Mouse (Mus musculus) gastrocnemius, postnatal 14 days (tissue): ENCODE data around the gene Bod1. TPM values are rescaled to one million over a fixed set of nuclear protein-coding genes. Genes with fewer than 3 reads are reported as not detected.
A peak's percentile ranks its signal among the peaks of the same experiment; 100 is the strongest.

Experiments used
- DNase-seq: peaks from one replicate; pipeline ENCODE4 v3.0.0; 2021; ENCODE audit warnings: mixed read lengths
- intact Hi-C: fragments of 180-260 bp; cut with DNase I; formaldehyde crosslinking; loops from one replicate; pipeline ENCODE4 v1.15.1; 2025; ENCODE audit warnings: low total_unique reads
- long read RNA-seq, 2 experiments: library from polyadenylated mRNA; stranded (forward); transcript quantifications; one replicate each; pipeline ENCODE4 v2.0.0; 2021
- total RNA-seq, 2 experiments: library from RNA; stranded (reverse); gene quantifications; 2 replicates each; pipeline ENCODE4 v1.2.3; 2021

Bod1 gene
- total RNA-seq, result 100 to 1,000 TPM; 105 to 109 TPM
- long read RNA-seq, experiment 1, transcript Bod1-202 (3 exons, 799 nt), result minor isoform, 5 of 193 reads
- long read RNA-seq, experiment 1, transcript Bod1-201 (4 exons, 1,394 nt), result major isoform, 165 of 193 reads
- long read RNA-seq, experiment 1, partial matches to known transcripts, result 4 of 193 reads
- long read RNA-seq, experiment 1, other reads (novel, unspliced or antisense), result 19 of 193 reads
- long read RNA-seq, experiment 2, transcript Bod1-201 (4 exons, 1,394 nt), result major isoform, 204 of 235 reads
- long read RNA-seq, experiment 2, partial matches to known transcripts, result 22 of 235 reads
- long read RNA-seq, experiment 2, other reads (novel, unspliced or antisense), result 5 of 235 reads

DNA sequence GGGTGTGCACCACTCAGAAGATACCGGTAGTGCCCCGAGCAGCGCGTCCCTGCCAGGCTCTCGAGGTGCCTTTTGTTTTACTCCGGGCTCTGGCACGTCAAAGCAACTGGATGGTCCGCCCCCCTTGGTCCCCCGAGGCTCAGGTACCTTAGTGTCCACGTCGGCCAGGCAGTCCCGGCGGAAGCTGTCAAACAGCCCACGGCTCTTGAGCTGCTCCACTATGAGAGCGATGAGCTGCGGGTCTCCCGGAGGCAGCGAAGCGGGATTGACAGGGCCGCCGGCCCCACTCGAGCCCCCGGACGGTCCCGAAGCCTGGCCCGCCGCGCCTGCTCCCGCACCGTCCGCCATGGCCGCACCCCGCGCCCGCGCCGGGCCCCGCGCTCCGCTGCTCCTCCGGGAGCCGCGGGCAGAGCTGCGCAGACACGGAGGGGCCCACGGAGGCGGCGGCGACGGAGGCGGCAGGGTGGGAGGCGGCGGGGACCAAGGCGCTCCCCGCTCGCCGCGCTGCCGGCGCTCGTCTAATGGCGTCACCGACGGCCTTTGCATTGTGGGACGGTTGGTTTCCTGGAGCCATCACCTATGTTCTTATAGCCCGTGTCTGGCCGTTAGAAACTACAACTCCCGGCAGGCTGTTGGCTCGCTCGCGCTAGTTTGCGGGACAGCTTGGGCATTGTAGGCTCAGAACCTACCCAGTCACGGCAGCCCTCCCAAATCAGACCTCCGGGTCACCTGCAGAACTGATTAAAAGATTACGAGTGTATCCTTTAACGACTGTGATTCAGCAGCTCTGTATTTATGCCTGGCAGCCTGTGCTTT lies at the start of gene Bod1:
Gene Bod1, minus strand, starts transcription at position 532 of the 816 bp plus-strand sequence.
- intact Hi-C loops, result no loop called here
- peak; percentile 93 for DNase-seq

DNA sequence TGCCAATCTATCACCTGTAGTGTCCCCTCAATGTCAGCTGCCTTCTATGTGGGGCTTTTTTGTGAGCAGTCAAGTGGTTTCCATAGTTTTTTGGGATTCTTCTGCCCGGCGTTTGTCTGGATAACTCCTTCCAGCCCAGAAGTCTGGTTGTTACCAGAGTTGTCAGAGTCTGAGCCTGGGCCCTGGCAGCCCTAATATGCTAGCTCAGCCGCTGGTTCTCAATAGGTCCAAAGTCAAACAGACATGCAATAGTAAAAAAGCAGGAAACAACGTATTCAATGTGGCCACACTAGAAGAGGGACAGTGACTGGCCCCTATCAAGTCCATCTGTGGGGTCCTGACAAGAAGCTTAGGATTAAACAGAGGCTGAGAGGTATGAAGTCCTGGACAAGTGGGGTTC lies 47.4 kb upstream of the Bod1 start:
- intact Hi-C loops, result no loop called here

DNA sequence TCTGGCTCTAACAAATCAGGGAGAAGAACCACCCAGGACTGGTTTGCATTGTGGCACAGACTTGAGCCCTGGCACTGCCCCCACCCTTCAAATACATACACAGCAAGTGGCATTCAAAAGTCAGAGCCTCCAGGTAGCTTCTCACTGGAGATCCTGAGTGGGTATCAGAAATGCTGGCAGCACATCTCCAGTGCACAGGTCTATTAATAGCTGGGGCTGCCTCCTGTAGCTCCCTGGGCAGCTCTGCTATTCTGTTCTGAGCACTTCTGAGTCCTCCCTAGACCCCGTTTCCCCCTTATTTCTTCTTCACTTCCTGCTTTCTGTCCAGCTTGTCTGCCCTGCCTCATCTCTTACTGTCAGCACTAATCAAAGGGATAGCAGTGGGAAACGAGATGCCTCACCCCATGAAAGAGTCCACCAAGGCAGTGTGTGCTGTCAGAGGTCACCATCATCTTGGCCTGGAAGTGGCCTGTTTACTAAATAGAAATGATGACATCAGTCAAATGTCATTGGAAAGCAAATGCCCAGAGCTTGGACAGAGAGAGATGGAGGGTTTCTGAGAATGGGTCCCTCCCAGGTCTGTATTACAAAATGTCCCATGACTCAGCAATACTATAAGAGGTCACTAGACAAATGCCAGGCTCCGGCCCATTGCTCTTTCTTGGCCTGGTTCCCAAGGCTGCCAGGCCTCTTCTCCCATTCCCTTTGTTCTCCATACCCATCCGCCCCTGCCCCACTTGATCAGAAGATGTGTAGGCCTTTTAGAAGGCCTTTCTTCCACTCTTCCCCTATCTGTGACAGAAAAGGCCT lies 46.4 kb upstream of the Bod1 start:
- DNase-seq, result no peak

More for the DNA sequence above, 47.4 kb upstream of the Bod1 start:
- no peak for DNase-seq

DNA sequence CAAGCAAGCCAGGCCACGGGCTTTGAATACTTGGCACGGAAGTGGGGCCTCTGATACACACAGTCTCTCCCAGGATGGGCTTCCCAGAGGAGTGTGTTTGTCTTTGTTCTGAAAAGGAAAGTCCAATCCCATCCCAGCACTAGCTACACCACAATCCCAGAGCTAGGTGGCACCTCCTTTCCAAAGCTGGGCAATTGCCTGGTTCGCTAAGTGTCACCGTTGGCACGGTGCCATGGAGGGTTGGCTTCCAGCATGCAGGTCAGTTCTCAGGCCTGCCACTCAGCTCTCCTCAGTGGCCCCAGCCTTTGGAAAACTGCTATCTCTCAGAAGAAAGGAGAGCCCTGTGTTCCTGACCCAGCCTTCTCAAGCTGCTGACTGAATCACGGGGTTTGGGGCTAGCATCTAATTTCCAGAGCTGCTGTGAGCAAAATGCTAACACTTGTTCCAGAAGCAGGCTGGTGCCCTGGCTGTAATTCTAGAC lies 42.0 kb upstream of the Bod1 start:
- peak; percentile 76 for DNase-seq
- intact Hi-C loops, result no loop called here

More for the DNA sequence above, 46.4 kb upstream of the Bod1 start:
- intact Hi-C loops, result no loop called here

DNA sequence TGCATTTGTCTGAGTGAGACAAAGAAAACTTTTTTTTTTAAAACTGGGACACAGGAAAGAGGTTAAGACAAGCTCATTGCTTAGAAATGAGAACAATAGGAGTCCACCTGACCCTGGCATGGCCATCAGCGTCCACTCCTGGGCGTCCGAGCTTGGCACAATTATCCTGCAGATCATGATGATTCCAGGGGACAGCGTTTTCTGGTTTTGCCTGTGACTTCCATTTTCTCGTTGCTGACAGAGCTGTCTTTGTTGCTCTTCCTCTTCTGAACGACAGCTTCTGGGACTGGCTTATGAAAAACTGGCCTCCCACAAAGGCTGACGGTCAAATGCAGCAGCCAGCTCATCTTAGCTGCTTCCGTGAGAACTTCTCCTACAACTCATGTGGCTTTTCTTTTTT lies 41.4 kb upstream of the Bod1 start:
- intact Hi-C loops, result no loop called here
- no peak for DNase-seq

DNA sequence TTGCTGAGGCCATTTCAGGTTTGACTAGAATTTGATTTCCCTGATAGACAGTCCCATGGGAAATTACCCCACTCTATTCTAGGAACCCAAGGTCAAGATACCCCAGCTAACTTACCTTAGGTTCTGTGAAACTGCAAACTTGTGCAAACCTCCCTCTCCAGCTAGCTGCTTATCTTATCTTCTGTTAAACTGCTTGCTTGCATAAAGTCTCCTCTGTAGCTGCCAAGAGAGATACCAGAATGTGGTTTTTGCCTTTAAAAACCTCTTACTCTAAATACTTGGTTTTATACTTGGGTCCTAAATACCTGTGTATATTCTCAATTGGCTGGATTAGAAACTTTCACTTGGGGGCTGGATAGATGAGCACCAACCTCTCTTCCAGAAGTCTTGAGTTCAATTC lies 36.1 kb upstream of the Bod1 start:
- DNase-seq, result no peak
- intact Hi-C loops, result no loop called here

DNA sequence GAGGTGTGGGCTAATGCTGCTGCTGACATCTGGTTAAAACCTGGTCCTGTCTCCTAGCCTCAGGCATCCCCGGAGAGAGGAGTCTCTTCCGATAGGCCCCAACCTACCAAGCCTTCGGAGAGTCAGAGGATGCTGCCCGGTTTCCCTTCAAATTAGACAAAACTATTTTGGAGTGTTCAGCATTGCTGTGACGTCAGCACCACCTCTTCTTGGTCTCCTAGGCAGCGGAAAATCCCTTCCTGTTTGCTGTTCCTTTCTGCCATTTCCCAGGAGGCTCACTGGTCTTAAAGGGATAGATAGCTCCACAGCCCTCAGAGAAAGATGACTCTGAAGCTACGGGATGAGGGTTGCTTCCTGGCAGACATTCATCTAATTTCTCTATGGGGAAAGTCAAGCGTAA lies 31.5 kb upstream of the Bod1 start:
- intact Hi-C loops, result no loop called here
- DNase-seq, result no peak

DNA sequence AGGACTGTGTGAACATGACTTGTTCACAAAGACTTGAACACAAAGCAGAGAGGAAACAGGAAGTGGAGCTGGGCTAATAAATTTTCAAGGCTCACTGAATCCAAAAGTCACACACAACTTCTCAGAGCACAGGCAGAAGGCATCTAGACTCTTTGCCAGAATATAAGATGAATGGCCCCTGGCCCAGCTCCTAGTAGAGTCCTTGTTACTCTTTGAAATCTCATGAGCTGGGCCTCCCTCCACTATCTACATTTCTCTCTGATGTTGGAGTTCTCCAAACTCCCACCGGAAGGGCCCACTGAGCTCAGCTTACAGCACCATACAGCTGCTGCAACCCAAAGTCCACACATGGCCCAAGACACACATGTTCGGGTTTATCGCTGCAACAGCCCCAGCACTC lies 30.2 kb upstream of the Bod1 start:
- intact Hi-C loops, result no loop called here
- DNase-seq, result no peak

DNA sequence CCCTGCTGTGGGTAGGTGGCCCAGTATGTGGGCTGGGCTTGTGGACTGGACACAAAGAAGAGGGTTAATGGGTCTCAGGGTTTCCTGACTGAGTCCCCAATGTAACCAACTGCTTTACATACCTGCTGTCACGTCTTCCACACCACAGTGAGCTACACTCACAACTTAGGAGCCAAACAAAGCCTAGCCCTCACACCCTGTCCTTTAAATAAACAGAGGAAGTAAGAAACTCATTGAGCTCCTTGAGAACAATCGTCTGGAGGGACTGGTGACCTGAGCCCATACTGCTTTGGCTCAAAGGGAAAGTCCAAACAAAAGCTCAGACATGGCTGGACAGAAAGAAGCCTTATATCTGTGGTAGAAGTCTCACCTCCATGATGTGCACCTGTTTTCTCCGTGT lies 27.8 kb upstream of the Bod1 start:
- DNase-seq, result no peak
- intact Hi-C loops, result no loop called here

DNA sequence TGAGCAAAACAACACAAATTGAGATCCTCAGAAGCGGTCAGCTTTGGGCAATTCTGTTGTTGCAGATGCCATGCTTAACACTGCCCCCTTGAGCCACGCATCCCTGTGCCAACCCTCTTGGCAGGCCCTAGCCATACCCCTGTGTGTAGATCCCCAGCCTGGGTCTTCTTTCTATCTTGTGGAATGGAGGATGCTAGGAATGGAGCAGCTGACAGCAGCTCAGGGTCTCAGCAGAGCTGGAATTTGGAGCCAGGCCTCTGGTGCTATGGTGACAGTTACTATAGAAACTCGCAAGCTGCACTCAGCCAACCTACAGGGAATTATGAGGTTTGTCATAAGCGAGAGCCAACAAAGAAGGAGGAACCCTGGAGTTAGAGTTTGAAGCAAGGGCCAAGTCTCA lies 23.1 kb upstream of the Bod1 start:
- intact Hi-C loops, result no loop called here
- no peak for DNase-seq

DNA sequence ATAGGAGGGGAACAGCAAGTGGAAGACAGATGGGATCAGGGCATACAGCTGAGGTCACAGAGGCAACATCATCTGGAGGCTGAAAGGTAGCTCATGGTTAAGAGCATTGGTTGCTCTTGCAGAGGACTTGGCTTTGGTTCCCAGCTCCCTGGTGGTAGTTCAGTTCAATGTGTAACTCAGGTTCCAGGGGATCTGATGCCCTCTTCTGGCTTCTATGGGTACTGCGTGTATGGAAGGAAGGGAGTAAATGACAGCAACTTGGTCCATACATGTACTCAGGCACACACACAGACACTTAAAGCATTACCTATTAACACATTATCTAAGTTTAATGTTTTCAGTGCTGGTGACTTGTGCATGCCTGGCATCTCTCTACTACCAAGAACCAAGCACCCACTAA lies 22.4 kb upstream of the Bod1 start:
- intact Hi-C loops, result no loop called here
- no peak for DNase-seq

DNA sequence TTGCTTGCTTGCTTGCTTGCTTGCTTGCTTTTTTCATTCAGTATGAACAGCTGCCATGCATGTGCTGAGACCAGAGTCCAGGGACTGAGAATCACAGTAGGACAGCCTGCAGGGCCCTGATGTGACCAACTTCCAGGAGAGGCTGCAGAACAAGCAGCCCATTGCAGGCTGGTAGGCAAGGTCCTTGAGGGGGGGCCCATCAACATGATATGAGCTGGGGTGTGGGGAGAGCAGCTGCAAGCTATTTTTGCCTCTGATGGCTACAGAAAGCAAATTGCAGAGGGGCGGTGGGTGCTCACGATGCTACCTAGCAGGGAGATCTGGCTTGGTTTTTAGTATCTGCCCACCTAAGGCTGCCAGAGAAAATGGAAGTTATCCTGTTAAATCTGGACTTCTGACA lies 21.6 kb upstream of the Bod1 start:
- peak; percentile 27 for DNase-seq
- intact Hi-C loops, result no loop called here

DNA sequence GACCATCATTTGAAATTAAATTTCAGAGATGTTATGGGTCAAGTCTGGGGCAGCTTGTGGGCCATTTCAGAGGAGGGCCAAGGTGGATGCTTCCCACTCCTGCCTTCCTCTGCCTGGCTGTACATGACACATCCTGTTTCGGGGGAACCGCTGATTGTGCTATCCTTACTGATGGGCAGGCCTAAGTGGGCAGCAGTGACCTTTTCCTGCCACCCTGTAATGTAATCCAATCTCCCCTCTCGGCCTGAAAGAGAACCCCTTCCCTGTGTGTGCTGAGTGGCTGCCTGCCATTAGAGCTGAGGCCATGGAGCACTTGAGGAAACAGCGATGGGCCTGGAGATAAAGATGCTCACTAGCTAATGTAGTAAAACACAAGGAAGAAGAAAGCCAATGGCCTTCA lies 17.3 kb upstream of the Bod1 start:
- DNase-seq, result peak; percentile 37
- intact Hi-C loops, result no loop called here

DNA sequence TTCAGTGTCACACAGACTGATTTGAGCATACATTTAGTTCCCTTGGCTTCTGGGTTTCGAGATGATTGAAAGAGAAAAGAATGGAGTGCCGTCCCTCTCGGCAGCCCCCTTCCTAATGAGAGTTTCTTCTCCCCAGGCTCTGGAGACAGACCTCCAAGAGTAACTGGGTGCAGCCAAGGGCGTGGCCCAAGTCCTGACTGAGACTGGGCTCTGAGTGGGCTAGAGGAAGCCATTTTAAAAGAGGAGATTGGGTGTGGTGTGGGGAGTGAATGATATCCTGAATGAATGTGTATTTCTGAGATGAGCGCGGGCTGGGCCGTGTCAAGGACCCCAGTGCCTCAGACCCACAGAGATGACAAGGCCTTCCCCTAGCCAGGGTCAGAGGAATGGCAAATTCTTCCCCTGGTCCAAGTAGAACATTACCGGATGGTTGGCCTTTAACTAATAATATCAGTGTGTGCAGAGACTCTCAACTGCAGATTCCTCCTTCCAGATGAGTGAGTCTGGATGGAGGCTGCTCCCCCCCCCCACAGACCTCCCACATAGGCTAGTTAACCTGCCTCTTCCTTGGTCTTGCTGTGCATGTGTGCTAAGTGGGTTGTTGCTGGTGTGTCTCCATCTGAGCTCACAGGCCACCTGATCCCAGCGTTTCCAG lies 13.4 kb upstream of the Bod1 start:
- intact Hi-C loops, result no loop called here
- no peak for DNase-seq

DNA sequence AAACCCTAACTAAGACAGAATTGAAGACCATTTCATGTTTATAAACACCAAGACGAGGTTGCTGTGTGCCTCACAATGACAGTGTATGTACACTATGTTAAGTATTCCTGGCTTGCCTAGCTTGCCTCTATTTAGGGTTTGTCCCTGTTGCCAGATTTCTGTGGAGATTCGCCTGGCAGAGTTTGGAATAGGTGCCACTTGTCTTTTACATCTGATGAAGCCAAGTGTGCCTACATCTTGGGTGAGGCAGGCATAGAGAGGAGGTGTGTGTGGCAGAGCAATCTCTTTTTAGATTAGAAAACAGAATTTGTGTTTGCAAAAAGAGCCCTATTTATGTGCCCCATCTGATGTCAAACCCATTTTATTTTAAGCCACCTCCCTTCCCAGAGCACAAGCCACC lies 12.4 kb upstream of the Bod1 start:
- no peak for DNase-seq
- intact Hi-C loops, result no loop called here

DNA sequence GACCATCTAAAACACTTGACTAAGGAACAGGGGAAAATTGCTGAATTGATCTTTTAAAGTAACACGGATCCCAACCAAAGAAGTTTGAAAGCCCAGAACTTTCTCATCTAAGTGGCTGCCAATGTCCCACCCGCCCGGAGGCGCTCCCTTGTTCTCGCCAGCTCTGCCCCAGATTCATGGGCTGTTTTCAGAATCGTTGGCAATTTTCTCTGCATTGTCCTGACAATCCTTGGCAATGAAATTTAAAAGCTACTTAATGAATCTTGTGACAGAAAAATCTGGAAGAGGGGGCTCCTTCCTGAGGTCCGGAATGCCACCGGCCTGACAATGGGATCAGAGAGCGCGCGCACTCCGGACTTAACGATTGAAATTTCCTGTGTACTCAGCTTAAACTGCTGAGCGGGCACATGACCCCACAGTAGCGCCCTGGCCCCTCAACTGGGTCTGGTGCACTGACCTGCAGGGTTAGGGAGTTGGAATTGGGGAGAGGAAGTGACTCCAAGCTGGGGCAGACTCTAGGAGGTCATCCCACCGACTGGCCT lies 8.2 kb upstream of the Bod1 start:
- no peak for DNase-seq
- intact Hi-C loops, result no loop called here

DNA sequence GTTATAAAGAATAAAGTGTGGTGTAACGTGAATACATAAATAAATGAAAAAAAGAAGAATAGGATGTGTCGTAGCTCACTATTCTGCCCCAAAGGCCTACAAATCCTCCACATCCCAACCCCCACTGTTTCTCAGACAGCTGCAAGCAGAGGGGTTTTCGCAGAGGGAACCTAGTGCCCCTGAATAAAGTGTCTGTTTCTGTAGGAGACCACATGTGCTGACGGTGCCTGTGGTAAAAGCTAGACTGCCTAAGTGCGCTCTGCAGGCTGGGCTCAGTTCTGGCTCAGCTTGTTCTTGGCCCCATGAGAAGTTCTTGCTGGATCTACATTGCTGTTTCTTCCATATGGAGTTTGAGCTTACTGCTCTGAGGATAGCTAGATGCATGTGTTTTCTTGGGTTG lies 5.6 kb upstream of the Bod1 start:
- DNase-seq, result no peak
- intact Hi-C loops, result no loop called here

DNA sequence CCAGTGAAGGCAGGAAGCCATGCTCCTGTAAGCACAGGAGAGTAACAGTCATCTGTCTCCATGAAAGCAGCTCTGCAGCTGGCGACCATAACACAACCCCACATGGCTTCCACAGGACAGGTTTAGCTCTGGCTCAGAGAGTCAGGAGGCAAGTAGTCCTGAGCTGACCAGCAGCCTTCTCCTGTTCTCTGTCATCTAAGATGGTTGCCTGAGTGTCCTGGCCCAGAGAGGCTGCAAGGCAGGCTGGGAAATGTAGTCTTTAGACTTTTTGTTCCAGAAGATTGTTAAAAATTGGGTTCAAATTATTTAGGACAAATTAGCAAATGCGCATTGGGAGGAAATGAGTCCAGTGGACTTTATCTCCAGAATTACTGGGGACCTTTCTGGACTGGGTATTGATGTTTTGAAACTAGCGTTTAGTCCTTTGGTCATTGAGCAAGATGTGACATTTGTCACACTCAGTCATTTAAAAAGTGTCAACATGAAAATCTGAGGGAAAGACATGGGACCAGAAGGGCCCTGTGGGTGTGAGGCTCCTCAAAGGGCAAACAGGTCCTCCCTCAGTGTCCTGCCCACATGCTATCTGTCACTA lies 5.1 kb upstream of the Bod1 start:
- no peak for DNase-seq
- intact Hi-C loops, result no loop called here

DNA sequence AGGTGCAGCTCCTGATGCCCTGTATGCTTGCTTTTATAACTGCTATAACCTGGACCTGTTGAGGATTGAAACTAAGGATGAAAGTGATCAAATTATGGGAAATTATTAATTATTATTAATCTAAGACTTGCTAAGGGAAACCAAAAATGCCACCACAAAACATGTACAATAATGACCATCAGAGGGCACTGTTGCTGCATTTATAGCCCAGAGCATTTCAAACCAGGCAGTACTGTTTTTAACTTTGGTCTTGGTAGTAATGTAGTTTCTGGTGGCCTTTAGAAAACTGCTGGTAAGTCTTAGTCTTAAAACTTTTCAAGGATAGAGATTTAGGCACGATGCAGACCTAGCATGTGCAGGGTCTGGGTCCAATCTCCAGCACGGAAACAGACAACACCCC lies 3.7 kb upstream of the Bod1 start:
- DNase-seq, result no peak
- intact Hi-C loops, result loop anchor here (2.0 kb wide), 1 partner anchor 275 kb away; no protein-coding TSS in a partner anchor
